In the genomic region with DNA sequence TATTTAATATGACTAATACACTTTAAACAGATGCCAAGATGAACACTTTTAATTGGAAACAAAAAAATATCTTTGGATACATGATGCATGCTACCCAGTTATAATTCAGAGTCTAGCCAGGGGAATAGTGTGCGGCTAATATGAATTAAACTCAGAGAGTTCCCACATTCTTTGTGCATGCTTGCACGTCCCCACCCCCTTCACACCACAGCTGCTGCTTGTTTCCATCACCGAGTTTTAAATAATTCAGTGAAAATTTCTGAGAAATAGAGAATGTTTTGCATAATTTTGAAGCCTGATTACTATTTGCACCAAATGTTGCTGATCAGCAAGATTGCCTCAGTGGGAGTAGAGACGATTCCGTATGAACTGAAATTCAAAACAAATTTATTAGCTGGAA, we compare ENCODE assay signal across 10 mouse cellular contexts.
A peak's percentile ranks its signal among the peaks of the same experiment; 100 is the strongest.
DNase-seq lines count a peak whose midpoint lies in the region; TF ChIP-seq lines count a peak whose summit lies in the region.
"Had no signal": no experiment of that assay in that cellular context is flagged by ENCODE, and none has a peak within 500 bp of the region (broad histone marks: within the 10 kb centered on the region; RNA-seq: fewer than 3 reads in every experiment).

No protein-coding gene starts in this region.

- no peak for TF ChIP-seq POLR2A in kidney, adult 2 months (IDR thresholded peaks at IDR 0.05; ENCODE audit: low read depth, low read length)

- no peak overlapping the region for H3K27ac ChIP-seq in kidney, adult 2 months (ENCODE audit: insufficient read depth, low read depth, low read length)
- no peak overlapping the region for H3K27ac ChIP-seq in gastrocnemius, adult 2 months

- WGBS in kidney, adult 2 months, result 77% methylated on average over 5 of the region's 5 CpGs

- H3K4me3 ChIP-seq in kidney, adult 2 months (ENCODE audit: insufficient read depth, low read depth, low read length), result no peak overlapping the region
- H3K4me3 ChIP-seq in gastrocnemius, adult 2 months, result no peak overlapping the region

- no peaks in the 10 kb centered on the region for H3K4me1 ChIP-seq in kidney, adult 2 months (ENCODE audit: control insufficient read depth, insufficient read depth, low read length)

- TF ChIP-seq CTCF in kidney, adult 2 months (conservative IDR thresholded peaks at IDR 0.05; ENCODE audit: insufficient read depth, insufficient read length, low read depth, low read length), result no peak
- no peak for TF ChIP-seq CTCF in gastrocnemius, adult 2 months (IDR thresholded peaks at IDR 0.05)

- no peaks in the 10 kb centered on the region for H3K36me3 ChIP-seq in kidney, adult 2 months (ENCODE audit: control insufficient read depth, insufficient read depth, low read length)

- H3K27me3 ChIP-seq in kidney, adult 2 months (replicated peaks; ENCODE audit: control insufficient read depth, insufficient read depth, low read length), result no peaks in the 10 kb centered on the region

- intact Hi-C loops in gastrocnemius, adult 2 months (cut with DNase I), result no loop called here

- peak; percentile 20 for DNase-seq in kidney, postnatal 10 days
- no peak for DNase-seq in kidney, adult 2 months
- peak; percentile 60 for DNase-seq in brain, embryonic 18.5 days (ENCODE audit: low read depth, low spot score)
- peak; percentile 39 for DNase-seq in layer of hippocampus, adult 9-10 months (ENCODE audit: low spot score)
- DNase-seq in lung, postnatal 4 days, result peak; percentile 7 to 35
- no peak for DNase-seq in spleen, adult 12 weeks (ENCODE audit: low spot score)
- no peak for DNase-seq in gastrocnemius, adult 2 months
- no peak for DNase-seq in adrenal gland, adult (ENCODE audit: inconsistent age in 2 of 2, low spot score in 1 of 2)
- DNase-seq: B cell, adult 2 months; cerebellum, adult 11-12 months had no signal

Comparison
In these comparisons a context has a peak if more than half of its experiments do, and no peak if none do; other contexts are left out.
1. DNase-seq: peak in kidney, postnatal 10 days (single experiment), brain, embryonic 18.5 days (single experiment), layer of hippocampus, adult 9-10 months (single experiment) and lung, postnatal 4 days (2 of 2); none in kidney, adult 2 months (single experiment), spleen, adult 12 weeks (single experiment), gastrocnemius, adult 2 months (single experiment) and adrenal gland, adult (0 of 2).